Mouse (Mus musculus) testis, adult 2 months (tissue): ENCODE results near the gene Rai14.

ENCODE experiments used
- CTCF ChIP-seq: fragments of 200-500 bp; IDR thresholded peaks from 2 replicates; pipeline ENCODE4 v1.5.1; 2012; ENCODE audit warnings: low read depth, mild to moderate bottlenecking, inconsistent platforms, low read length, moderate library complexity; ENCODE audit not compliant: control insufficient read depth, insufficient read depth, insufficient replicate concordance
- POLR2A ChIP-seq: fragments of 200-500 bp; IDR thresholded peaks from 2 replicates; pipeline ENCODE4 v1.6.1; 2012; ENCODE audit warnings: low read depth, mild to moderate bottlenecking, inconsistent platforms, low read length, moderate library complexity; ENCODE audit not compliant: control insufficient read depth

DNA sequence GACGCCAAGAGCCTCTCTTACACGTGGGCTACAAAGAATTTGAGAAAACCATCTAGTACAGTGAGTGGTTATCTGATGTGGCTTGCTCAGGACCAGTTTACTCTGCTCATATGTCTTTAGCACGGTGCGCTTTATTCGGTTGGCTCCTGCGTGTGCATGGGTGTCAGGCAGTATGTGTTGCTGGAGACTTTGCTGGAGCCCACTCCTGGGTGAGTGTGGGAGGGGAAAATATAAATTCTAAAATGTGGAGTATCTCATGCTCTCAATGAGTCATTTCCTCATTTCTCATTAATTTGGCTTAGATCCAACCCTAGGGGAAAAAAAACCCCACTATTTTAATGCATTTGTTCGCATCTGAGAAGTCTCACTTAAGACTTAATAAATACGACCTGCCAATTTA, 33.2 kb upstream of the Rai14 start:
- TF ChIP-seq CTCF, result no peak
- TF ChIP-seq POLR2A, result no peak
